Mouse (Mus musculus) gastrocnemius, postnatal 25 days (tissue): ENCODE results near the gene Gga3. TPM values are rescaled to one million over a fixed set of nuclear protein-coding genes. Genes with fewer than 3 reads are reported as not detected.

Experiments
- DNase-seq: peaks from one replicate; pipeline ENCODE4 v3.0.0; 2022
- total RNA-seq, 2 experiments: library from RNA; stranded (reverse); gene quantifications; 1 replicate in 1 of 2; 2 replicates in 1 of 2; pipeline ENCODE4 v1.2.3; 2021

The Gga3 gene
- total RNA-seq, 2 experiments from 2014 or later, result 10.8 to 12.5 TPM

DNA sequence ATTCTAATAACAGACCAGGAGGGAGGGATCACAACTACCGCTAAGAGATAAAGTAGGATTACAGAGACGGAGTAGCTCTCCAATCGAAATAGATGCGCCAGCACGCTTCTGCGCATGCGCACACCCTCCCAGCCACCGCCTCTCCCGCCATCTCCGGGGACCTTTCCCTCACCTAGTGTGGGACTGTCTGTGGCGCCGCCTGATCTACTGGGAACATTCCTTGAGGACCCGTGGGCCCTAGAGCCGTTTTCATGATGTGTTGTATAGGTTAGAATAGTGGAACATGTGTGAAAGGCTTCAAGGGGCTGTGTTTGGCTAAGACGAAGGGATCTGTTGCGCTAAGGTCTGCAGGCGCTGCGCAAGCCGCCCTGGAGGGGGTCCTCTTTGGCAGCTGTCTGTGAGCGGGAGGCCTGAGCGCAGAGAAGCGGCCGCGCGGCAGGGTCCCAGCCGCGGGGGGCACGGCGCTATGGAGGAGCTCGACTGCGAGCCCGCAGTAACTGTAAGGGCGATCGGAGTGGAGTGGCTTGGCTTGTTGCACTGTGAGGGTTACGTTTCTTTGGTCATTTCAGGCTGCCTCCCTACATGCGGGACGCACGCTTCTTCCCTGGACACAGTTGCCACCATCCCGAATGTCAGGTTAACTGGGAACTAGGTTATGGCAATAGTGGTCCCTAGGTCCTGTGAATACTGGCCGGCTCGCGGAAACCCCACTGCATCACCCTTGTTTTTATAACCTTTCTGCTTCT is 39.6 kb downstream of the Gga3 start, which contains the start of gene Nup85:
TSS of gene Nup85 (plus strand) at position 371 of the 746 bp plus-strand sequence.
- DNase-seq, result peak; percentile 94

DNA sequence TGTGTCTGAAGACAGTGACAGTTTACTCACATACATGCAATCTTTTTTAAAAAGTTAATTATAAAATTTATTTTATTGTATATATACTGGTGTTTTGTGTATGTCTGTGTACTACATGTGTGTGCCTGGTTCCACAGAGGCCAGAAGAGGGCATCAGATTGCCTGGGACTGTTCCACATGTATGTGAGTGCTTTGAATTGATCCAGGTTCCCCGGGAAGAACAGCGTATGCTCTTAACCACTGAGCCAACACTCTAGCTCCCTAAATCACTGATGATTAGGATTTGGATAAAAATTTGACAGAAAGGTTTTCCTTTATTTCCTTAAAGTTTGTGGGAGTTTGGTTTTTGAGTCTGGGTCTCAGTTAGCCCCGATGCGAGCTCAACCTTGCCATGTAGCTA is 40.4 kb downstream of the Gga3 start:
- DNase-seq, result no peak

DNA sequence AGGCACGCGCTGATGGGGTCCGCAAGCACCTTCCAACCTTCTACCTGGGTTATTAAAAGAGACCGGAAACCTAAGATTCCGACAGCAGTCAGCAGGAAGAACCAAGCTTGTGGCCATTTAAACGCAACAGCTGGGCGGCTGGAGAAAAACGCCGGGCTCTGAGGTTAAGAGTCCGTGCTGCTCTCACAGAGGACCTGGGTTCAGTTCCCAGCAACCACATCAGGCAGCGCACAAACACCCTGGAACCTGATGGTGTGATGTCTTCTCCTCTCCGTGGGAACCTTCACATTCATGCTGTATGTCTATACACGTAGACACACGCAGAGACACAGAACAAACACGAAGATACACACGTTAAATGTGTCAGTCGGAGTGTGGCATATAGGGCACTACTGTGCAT is 48.1 kb downstream of the Gga3 start:
- DNase-seq, result no peak

DNA sequence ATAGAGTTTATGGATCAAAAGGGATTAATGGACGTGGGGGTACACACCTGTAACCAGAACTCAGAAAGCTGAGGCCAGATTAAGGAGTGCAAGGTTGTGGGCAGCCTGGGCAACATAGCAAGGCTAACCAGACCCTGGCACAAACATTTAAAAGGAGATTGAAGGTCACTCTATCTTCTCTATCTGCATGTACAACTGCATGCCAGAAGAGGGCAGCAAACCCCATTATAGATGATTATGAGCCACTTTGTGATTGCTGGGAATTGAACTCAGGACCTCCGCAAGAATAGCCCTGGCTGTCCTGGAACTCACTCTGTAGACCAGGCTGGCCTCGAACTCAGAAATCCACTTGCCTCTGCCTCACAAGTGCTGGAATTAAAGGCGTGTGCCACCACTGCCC is 51.1 kb downstream of the Gga3 start:
- no peak for DNase-seq

DNA sequence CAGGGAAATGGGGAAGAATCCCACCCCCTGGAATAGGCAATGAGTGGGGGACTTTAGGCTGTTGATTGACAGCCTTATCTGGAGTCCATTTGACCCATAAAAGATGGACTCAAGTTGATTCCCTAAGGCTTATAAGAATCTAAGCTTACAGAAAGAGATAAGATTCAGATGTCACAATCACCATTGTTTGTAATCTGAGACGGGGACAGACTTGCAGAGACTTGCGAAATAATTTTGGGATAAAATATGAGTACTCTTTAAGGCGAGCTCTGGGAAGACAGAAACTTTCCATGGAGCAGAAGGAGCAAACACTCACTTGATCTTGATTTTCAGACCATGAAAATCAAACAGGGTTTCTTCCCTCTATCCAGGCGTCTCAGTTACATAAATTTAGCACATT is 60.3 kb downstream of the Gga3 start:
- DNase-seq, result no peak

DNA sequence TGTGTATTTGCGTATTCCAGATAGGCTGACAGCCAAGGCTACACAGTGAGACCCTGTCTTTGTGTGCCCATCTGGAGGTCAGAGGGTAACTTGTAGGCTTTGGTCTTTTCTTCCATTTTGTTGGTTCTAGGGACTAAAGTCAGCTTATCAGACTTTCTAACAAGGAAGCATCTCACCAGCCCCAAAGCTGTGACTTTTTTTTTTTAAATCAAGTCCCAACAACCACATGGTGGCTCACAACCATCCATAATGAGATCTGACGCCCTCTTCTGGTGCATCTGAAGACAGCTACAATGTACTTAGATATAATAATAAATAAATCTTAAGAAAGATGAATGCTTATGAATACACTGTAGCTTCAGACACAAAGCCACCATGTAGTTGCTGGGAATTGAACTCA is 65.8 kb downstream of the Gga3 start:
- no peak for DNase-seq

DNA sequence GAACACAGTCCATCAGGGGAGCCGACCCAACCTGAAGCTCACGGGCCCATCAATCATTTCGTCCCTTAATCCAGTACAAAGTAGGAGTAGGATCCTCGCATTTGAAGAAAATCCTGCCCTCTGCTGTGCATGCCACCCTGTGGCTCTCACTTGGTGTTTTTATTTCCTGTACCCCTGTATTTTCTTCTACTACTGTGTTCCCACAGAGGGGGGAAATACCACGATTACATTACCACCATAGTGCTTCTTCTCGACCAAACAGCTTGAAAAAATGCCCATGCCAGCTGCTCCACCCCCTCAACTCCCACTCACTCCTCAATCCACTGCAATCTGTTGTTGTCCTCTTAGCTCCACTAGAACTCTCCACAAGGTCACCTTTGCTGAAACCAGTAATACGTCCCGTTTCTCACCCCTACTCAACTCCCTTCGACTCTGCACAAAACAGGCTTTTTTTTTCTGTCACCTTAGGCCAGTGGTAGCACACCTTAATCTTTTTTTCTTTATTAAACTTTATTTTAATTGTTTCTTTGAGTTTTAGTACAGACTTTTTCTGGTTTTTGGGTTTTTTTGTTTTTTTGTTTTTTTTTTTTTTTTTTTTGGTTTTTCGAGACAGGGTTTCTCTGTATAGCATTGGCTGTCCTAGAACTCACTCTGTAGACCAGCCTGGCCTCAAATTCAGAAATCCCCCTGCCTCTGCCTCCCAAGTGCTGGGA is 66.8 kb downstream of the Gga3 start:
- DNase-seq, result no peak

DNA sequence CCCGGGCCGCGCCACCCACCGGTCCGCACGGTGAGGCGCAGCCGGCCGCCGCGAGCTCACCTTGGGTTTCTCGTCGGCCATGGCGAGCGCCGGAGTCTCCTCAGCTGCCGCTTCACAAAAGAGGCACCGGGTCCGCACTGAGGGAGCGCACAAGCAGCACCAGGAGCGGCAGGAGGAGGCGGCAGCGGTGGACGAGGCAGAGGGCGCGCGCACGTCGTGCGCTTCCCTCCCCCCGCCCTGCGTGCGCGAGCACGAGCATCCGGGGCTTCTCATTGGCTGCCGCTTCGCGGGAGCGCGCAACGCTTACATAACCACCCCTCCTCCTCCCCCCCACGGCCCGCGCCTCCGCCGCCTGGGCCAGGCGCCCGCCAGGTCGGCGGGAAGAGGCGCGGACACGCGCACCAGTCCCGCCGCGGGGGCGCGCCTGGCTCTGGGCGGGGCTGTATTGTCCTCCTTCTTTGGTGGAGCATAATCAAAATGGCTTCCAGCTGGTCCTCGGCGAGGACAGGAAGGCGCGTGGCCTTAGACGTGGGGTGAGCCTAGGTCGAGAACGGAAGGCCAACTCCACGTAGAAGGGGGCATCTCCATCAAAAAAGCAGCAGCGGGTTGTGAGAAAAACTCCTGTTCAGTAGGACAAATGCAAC is 67.7 kb downstream of the Gga3 start, which contains the start of gene Sumo2:
TSS of gene Sumo2 (minus strand) at position 239 of the 644 bp plus-strand sequence.
- peak; percentile 98 for DNase-seq

DNA sequence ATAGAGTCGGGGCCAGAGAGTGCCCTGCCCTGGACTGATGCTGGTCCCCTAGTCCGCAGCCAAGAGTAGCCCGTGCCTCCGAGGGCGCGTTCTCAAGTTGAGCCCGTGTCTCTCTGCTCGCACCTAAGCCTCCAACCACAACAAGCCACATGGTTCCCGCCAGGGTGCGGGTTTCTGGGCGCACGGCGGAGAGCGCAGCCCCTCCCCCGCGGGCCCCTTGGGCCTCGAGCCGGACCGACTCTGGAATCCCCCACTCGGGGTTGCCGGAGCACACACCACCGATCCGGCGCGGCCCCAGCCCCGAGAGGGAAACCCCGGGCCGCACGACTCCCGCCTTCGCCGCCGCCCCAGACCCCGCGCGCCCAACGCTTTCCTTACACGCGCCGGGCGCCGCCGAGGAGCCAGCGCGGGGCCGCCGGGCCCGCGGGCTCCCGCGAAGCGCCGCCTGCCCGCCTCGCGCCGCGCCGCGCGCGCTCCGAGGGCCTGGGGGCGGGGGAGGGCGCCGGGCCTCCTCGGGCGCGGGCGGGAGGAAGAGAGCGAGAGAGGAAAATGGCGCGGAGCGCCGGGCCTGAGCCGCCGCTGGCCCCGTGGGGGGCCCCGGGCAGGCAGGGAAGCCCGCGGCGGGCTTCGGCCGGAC is 68.3 kb downstream of the Gga3 start:
- peak; percentile 67 for DNase-seq

DNA sequence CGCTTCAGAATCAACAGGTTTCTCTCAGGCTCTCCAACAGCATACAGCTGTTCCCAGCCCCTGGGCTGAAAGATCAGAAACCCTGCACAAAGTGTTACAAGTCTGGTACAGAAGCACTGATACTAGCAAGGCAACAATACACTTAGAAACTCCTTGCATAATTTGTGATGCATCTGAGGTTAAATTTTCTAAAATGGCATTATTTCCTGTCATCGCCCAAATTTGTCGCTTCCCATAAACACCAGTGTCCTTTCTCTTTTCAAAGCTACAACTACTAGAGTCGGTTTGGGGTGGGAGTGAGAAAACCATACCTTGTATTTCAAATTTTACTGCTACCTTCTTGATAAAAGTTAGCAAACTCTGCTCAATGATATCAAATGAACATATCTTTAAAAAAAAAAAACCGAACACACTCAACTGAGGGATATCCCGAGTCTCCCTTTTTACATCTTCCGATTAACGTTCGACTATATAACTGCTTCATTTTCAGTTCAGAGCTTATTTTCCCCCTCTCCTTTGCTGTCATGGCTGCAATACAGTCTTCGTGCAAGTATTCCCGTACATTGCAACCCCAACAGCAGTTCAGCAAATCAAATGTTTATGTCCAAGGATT is 69.0 kb downstream of the Gga3 start:
- no peak for DNase-seq

Other genes with a start within 250 kb of the Gga3 start
- 1 to 10 TPM; 1.4 to 2.8 TPM for gene Hid1, start 236.3 kb downstream of the Gga3 start, total RNA-seq
- 1 to 10 TPM; 3.1 to 4.0 TPM for gene Cdr2l, start 222.1 kb downstream of the Gga3 start, total RNA-seq
- 10 to 100 TPM; 86.6 to 96.1 TPM for gene Mrpl58, start 200.3 kb downstream of the Gga3 start, total RNA-seq
- gene Atp5h, start 184.1 kb downstream of the Gga3 start, total RNA-seq, result 100 to 1,000 TPM; 909 to 922 TPM
- gene Kctd2, start 183.9 kb downstream of the Gga3 start, total RNA-seq, result 10 to 100 TPM; 13.4 to 14.4 TPM
- not detected for gene Trim80, start 163.5 kb downstream of the Gga3 start, total RNA-seq
- not detected for gene Slc16a5, start 141.6 kb downstream of the Gga3 start, total RNA-seq
- gene Armc7, start 128.4 kb downstream of the Gga3 start, total RNA-seq, result 1 to 10 TPM in 1 of 2 experiments, under 1 TPM in 1; 0.94 to 1.0 TPM
- 10 to 100 TPM in 1 of 2 experiments, 1 to 10 TPM in 1; 8.7 to 11.2 TPM for gene Nt5c, start 112.2 kb downstream of the Gga3 start, total RNA-seq
- gene Jpt1, start 89.7 kb downstream of the Gga3 start, total RNA-seq, result 10 to 100 TPM; 36.9 to 41.2 TPM
- 100 to 1,000 TPM; 119 to 122 TPM for gene Sumo2, start 67.8 kb downstream of the Gga3 start, total RNA-seq
- 10 to 100 TPM; 21.4 to 23.8 TPM for gene Nup85, start 39.6 kb downstream of the Gga3 start, total RNA-seq
- gene Mrps7, start 126 bp downstream of the Gga3 start, total RNA-seq, result 10 to 100 TPM; 62.2 to 67.5 TPM
- gene Mif4gd, start 8.9 kb upstream of the Gga3 start, total RNA-seq, result 10 to 100 TPM; 35.1 to 54.4 TPM
- gene Slc25a19, start 24.2 kb upstream of the Gga3 start, total RNA-seq, result 10 to 100 TPM; 44.7 to 58.7 TPM
- gene Grb2, start 104.5 kb upstream of the Gga3 start, total RNA-seq, result 10 to 100 TPM; 56.5 to 58.2 TPM
- 10 to 100 TPM; 68.5 to 72.2 TPM for gene Tmem94, start 161.4 kb upstream of the Gga3 start, total RNA-seq
- gene Caskin2, start 209.6 kb upstream of the Gga3 start, total RNA-seq, result 10 to 100 TPM; 13.7 to 13.9 TPM
- 1 to 10 TPM; 3.2 to 7.5 TPM for gene Tsen54, start 210.7 kb upstream of the Gga3 start, total RNA-seq
- gene Llgl2, start 220.0 kb upstream of the Gga3 start, total RNA-seq, result 1 to 10 TPM; 7.8 to 9.0 TPM